Mouse (Mus musculus) kidney, postnatal 0 days (tissue): ENCODE measurements around the gene Fam162a. TPM values are rescaled to one million over a fixed set of nuclear protein-coding genes. Genes with fewer than 3 reads are reported as not detected.
"Not testable (repeated sequence)": the region's sequence is repeated elsewhere in the genome, so short reads cannot be mapped to it uniquely, and the experiment has no call there.

Experiments
- ATAC-seq: fragments of 200-750 bp; cut with Nextera tagmentation; replicated peaks from 2 replicates; pipeline ENCODE4 v1.8.0; 2017; ENCODE audit warnings: low read depth, moderate number of reproducible peaks, moderate TSS enrichment, moderate library complexity; ENCODE audit not compliant: low FRiP score
- DNase-seq: peaks from one replicate; pipeline ENCODE4 v3.0.0-alpha.2; 2016; ENCODE audit warnings: low spot score
- H3K27ac ChIP-seq: fragments of 300-500 bp; sonication (generic); 2 replicates; pipeline ENCODE4 v1.5.1; 2014; ENCODE audit warnings: mild to moderate bottlenecking
- H3K27me3 ChIP-seq: fragments of 300-500 bp; sonication (generic); 2 replicates; pipeline ENCODE4 v1.6.1; 2014; ENCODE audit warnings: low read length, mixed read lengths; ENCODE audit not compliant: insufficient read depth
- H3K36me3 ChIP-seq: fragments of 300-500 bp; sonication (generic); 2 replicates; pipeline ENCODE4 v1.6.1; 2014; ENCODE audit warnings: low read length, mixed read lengths; ENCODE audit not compliant: insufficient read depth
- H3K4me1 ChIP-seq: fragments of 300-500 bp; sonication (generic); replicated peaks from 2 replicates; pipeline ENCODE4 v1.6.1; 2014; ENCODE audit warnings: antibody characterized with exemption, low read length, mixed read lengths; ENCODE audit not compliant: insufficient read depth
- H3K4me2 ChIP-seq: fragments of 300-500 bp; sonication (generic); 2 replicates; pipeline ENCODE4 v1.6.1; 2014; ENCODE audit warnings: mild to moderate bottlenecking, low read length, moderate library complexity, mixed read lengths
- H3K4me3 ChIP-seq: fragments of 300-500 bp; sonication (generic); replicated peaks from 2 replicates; pipeline ENCODE4 v1.5.1; 2014; ENCODE audit warnings: low read depth, low read length
- H3K9ac ChIP-seq: fragments of 300-500 bp; sonication (generic); 2 replicates; pipeline ENCODE4 v1.6.1; 2014; ENCODE audit warnings: low read depth, low read length
- H3K9me3 ChIP-seq: fragments of 300-500 bp; sonication (generic); replicated peaks from 2 replicates; pipeline ENCODE4 v1.6.1; 2016; ENCODE audit warnings: low read length, inconsistent platforms, mixed read lengths
- CTCF ChIP-seq: IDR thresholded peaks from 2 replicates; pipeline ENCODE4 v1.5.1; 2016; ENCODE audit warnings: antibody characterized with exemption, low read depth, mild to moderate bottlenecking, moderate library complexity
- WGBS: fragments of 180-500 bp; shearing (Covaris S2); extraction: QIAGEN DNeasy Blood & Tissue Kit; methylation state at CpG from one replicate; pipeline ENCODE4 v1.1.7; 2014; 5-methylcytosine and 5-hydroxymethylcytosine counted together
- polyA plus RNA-seq: library from polyadenylated mRNA; unstranded; fragments of >200 nt; fragmentation: Nextera tagmentation; extraction: Ambion mirVana; gene quantifications from 2 replicates; pipeline ENCODE4 v1.2.1, GENCODE M21; 2015

The Fam162a gene
- polyA plus RNA-seq, 1 experiment from 2014 or later, result 409 TPM

DNA sequence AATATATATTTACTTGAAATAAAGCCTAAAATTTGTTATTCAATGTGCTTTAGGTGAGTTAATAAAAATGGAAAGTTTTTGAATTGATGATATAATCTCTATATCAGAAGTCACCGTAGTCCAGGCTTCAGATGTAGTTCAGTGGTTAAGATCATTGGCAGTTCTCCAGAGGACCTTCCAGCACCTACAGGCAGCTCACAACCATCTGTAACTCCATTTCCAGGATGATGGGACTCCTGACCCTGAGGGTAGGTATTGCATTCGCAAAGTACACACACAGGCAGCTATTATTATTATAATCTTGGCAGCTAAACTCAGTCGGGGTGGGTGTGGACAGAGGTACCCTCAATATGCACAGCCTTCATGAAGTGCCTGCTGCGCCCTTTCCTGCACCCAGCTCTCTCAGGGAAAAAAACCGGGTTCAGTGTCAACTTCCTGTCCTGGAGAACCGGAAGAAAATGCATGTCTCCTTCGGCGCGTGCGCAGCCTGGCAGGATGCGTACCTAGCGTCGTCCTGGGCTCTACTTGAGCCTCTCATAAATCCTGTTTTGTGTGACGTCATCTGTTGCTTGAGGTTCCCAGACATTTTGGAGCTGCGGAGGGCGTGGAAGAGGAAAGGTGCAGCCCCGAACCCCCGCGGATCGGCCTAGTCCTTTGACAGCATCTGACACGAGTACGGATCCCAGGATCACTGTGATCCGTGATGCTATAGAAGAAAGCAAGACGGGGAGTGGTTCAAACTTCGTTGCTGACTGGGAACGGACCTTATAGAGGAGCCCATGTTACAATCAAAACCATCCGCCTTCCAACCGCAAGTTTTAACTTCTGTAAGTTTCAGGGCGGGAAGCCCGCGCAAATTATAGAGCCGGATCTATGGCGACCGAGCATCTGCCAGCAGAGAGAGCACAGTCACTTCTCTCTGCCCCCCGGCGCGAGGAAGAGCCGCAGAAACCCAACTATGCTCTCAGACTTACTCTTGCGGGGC is 30.5 kb downstream of the Fam162a start, which contains the start of gene Wdr5b:
Gene Wdr5b (plus strand): TSS at position 551 of the 985 bp plus-strand sequence.
- WGBS, result 2% methylated on average over 39 of the region's 39 CpGs
- H3K27me3 ChIP-seq, result no peaks in the 10 kb centered on the region
- H3K4me1 ChIP-seq, result peaks cover 11% of the 10 kb centered on the region
- H3K9ac ChIP-seq, result peak within 1 kb of the TSS; percentile 76
- no peaks in the 10 kb centered on the region for H3K9me3 ChIP-seq
- peak within 1 kb of the TSS; percentile 83 for H3K4me2 ChIP-seq
- peak within 1 kb of the TSS; percentile 75 for H3K4me3 ChIP-seq
- H3K36me3 ChIP-seq, result peaks cover 23% of the 10 kb centered on the region
- H3K27ac ChIP-seq, result peak within 1 kb of the TSS; percentile 87
- peak; percentile 99 for DNase-seq
- ATAC-seq, result peak; percentile 96
- no peak for TF ChIP-seq CTCF

DNA sequence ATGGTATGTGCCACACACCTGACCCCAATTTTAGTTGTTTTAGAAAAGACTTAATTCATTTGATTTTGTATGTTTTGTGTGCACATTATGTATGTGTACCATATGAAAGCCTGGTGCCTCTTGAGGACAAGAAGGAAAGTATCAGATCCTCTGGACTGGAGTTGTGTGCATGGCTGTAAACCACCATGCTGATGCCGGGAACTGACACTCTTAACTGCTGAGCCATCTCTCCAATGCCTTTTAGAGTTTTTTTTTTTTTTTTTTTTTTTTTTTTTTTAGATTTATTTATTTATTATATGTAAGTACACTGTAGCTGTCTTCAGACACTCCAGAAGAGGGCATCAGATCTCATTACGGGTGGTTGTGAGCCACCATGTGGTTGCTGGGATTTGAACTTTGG is 43.3 kb downstream of the Fam162a start:
- WGBS, result 92% methylated on average over 1 of the region's 2 CpGs
- H3K27me3 ChIP-seq, DNase-seq, ATAC-seq, H3K9me3 ChIP-seq, H3K4me1 ChIP-seq, H3K4me2 ChIP-seq, H3K4me3 ChIP-seq, H3K9ac ChIP-seq, H3K27ac ChIP-seq: not testable (repeated sequence)
- H3K36me3 ChIP-seq, result peaks cover 24% of the 10 kb centered on the region

DNA sequence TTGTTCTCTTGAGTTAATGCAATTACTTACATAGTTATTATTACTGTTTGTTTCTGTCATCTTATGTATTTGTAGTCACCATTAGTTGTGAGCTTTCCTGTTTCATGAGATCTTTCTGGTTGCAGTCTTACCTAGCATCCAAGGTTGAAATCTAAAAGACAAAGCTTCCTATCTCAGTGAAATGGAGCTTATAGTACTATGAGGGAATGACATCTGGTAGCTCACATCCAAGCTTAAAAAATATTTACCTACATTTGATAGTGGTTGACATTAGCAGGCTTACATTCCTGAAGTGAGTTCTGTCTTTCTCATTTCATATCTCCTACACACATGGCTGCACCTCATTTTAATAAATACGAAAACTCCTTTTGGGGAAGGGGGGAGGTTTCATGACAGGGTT is 55.1 kb downstream of the Fam162a start:
- WGBS, result 86% methylated on average over 1 of the region's 1 CpGs

DNA sequence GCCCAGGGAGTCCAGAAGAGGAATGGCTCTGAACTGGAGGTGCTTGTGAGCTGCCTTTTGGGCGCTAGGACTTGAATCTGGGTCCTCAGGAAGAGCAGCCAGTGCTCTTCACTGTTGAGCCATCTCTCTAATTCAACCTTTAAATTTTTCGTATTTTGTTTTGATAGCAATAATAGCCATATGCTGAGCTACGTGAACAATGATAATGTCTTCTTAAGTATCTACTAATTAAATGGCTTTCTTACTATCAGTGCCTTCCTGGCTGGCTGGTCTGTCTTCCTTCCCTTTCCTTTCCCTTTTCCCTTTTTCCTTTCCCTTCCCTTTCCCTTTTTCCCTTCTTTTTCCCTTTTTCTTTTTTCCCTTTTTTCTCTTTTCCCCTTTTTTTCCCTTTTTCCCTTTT is 63.0 kb downstream of the Fam162a start:
- no peak for TF ChIP-seq CTCF
- WGBS, result 85% methylated on average over 3 of the region's 3 CpGs
- ATAC-seq (no peak), DNase-seq (no peak)
- Histone ChIP-seq H3K4me2 (no peak overlapping the region), H3K4me1 (no peaks in the 10 kb centered on the region), H3K36me3 (peaks cover 8% of the 10 kb centered on the region; the same call in 1 of the 2 replicates), H3K9ac (no peak overlapping the region), H3K9me3 (no peaks in the 10 kb centered on the region), H3K27me3 (no peaks in the 10 kb centered on the region), H3K27ac (no peak overlapping the region), H3K4me3 (no peak overlapping the region)

More for the DNA sequence above, 55.1 kb downstream of the Fam162a start:
- Histone ChIP-seq H3K4me1 (no peaks in the 10 kb centered on the region), H3K27me3 (no peaks in the 10 kb centered on the region), H3K27ac (no peak overlapping the region), H3K9ac (no peak overlapping the region), H3K4me2 (no peak overlapping the region), H3K36me3 (peaks cover 22% of the 10 kb centered on the region), H3K4me3 (no peak overlapping the region), H3K9me3 (no peaks in the 10 kb centered on the region)
- ATAC-seq, result no peak
- no peak for DNase-seq
- TF ChIP-seq CTCF, result no peak

DNA sequence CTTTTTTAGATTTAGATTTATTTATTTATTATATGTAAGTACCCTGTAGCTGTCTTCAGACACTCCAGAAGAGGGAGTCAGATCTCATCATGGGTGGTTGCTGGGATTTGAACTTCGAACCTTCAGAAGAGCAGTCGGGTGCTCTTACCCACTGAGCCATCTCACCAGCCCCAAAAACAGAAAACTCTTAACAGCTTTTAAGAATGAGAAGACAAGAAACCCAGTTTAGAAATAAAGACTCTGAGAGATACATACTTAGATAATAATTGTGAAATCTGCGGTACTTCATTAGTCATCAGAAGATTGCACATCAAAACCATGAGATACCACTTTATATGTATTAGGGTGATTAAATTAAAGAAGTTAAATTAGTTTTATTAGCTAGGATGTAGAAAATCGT is 72.5 kb downstream of the Fam162a start:
- ATAC-seq, H3K9ac ChIP-seq, DNase-seq, H3K4me1 ChIP-seq, H3K27ac ChIP-seq, H3K4me2 ChIP-seq, H3K9me3 ChIP-seq, H3K27me3 ChIP-seq, H3K4me3 ChIP-seq, H3K36me3 ChIP-seq: not testable (repeated sequence)
- WGBS, result 89% methylated on average over 4 of the region's 4 CpGs

Other genes starting within 250 kb of the Fam162a start
- 2.3 and 2.5 TPM in 2 replicates for gene Parp14, start 200.1 kb downstream of the Fam162a start, polyA plus RNA-seq
- gene Parp9, start 133.1 kb downstream of the Fam162a start, polyA plus RNA-seq, result 10.7 and 11.3 TPM in 2 replicates
- gene Dtx3l, start 132.4 kb downstream of the Fam162a start, polyA plus RNA-seq, result 4.4 and 4.8 TPM in 2 replicates
- 23.3 and 24.7 TPM in 2 replicates for gene Kpna1, start 92.8 kb downstream of the Fam162a start, polyA plus RNA-seq
- 8.1 and 8.7 TPM in 2 replicates for gene Wdr5b, start 30.4 kb downstream of the Fam162a start, polyA plus RNA-seq
- 92.5 and 95.9 TPM in 2 replicates for gene Ccdc58, start 91 bp upstream of the Fam162a start, polyA plus RNA-seq
- gene Csta1, start 59.6 kb upstream of the Fam162a start, polyA plus RNA-seq, result not detected in 2 replicates
- gene Stfa2l1, start 85.2 kb upstream of the Fam162a start, polyA plus RNA-seq, result 4.7 and 5.1 TPM in 2 replicates
- 9.6 and 11.5 TPM in 2 replicates for gene Gm5483, start 112.6 kb upstream of the Fam162a start, polyA plus RNA-seq
- 0.88 and 1.7 TPM in 2 replicates for gene Gm5416, start 138.8 kb upstream of the Fam162a start, polyA plus RNA-seq
- 3.5 and 4.5 TPM in 2 replicates for gene 2010005H15Rik, start 149.9 kb upstream of the Fam162a start, polyA plus RNA-seq
- gene Stfa1, start 205.4 kb upstream of the Fam162a start, polyA plus RNA-seq, result 16.1 and 18.4 TPM in 2 replicates